Mouse (Mus musculus) neural tube, embryonic 13.5 days (tissue): ENCODE data around the gene Agbl5. TPM values are rescaled to one million over a fixed set of nuclear protein-coding genes. Genes with fewer than 3 reads are reported as not detected.

Experiments
- polyA plus RNA-seq: library from polyadenylated mRNA; unstranded; fragments of >200 nt; fragmentation: Nextera tagmentation; extraction: Ambion mirVana; gene quantifications from 2 replicates; pipeline ENCODE4 v1.2.1, GENCODE M21; 2015

Gene Agbl5
- polyA plus RNA-seq, 1 experiment from 2014 or later: 25.8 TPM

Other genes with a start within 250 kb of the Agbl5 start
- 26.5 and 28.0 TPM in 2 replicates for gene Slc35f6, start 240.8 kb upstream of the Agbl5 start, polyA plus RNA-seq
- gene Cenpa, start 221.9 kb upstream of the Agbl5 start, polyA plus RNA-seq: 60.2 and 69.1 TPM in 2 replicates
- gene Dpysl5, start 177.1 kb upstream of the Agbl5 start, polyA plus RNA-seq: 176 and 184 TPM in 2 replicates
- 107 and 116 TPM in 2 replicates for gene Mapre3, start 74.1 kb upstream of the Agbl5 start, polyA plus RNA-seq
- gene Tmem214, start 20.7 kb upstream of the Agbl5 start, polyA plus RNA-seq: 52.5 and 57.4 TPM in 2 replicates
- gene Ost4, start 19.1 kb downstream of the Agbl5 start, polyA plus RNA-seq: 258 and 278 TPM in 2 replicates
- 30.7 and 43.9 TPM in 2 replicates for gene Emilin1, start 24.7 kb downstream of the Agbl5 start, polyA plus RNA-seq
- gene Khk, start 32.7 kb downstream of the Agbl5 start, polyA plus RNA-seq: 11.4 and 11.9 TPM in 2 replicates
- 33.7 and 38.1 TPM in 2 replicates for gene Cgref1, start 56.9 kb downstream of the Agbl5 start, polyA plus RNA-seq
- gene Preb, start 71.7 kb downstream of the Agbl5 start, polyA plus RNA-seq: 117 and 120 TPM in 2 replicates
- gene Tcf23, start 80.0 kb downstream of the Agbl5 start, polyA plus RNA-seq: not detected in 2 replicates
- 154 and 183 TPM in 2 replicates for gene Atraid, start 159.6 kb downstream of the Agbl5 start, polyA plus RNA-seq
- 12.9 and 13.7 TPM in 2 replicates for gene Slc5a6, start 160.2 kb downstream of the Agbl5 start, polyA plus RNA-seq
- gene Cad, start 166.1 kb downstream of the Agbl5 start, polyA plus RNA-seq: 13.4 and 14.7 TPM in 2 replicates
- gene Dnajc5g, start 217.6 kb downstream of the Agbl5 start, polyA plus RNA-seq: not detected in 2 replicates
- gene Slc30a3, start 219.5 kb downstream of the Agbl5 start, polyA plus RNA-seq: 26.2 and 28.9 TPM in 2 replicates
- 0.40 and 0.62 TPM in 2 replicates for gene Trim54, start 228.0 kb downstream of the Agbl5 start, polyA plus RNA-seq